Mouse (Mus musculus) hematopoietic stem cell, adult 5-6 weeks (primary cell): ENCODE results near the gene Gm17545. TPM values are rescaled to one million over a fixed set of nuclear protein-coding genes. Genes with fewer than 3 reads are reported as not detected.
A peak's percentile ranks its signal among the peaks of the same experiment; 100 is the strongest.

ENCODE experiments used
- ATAC-seq, 2 experiments: fragments of 125-278 bp in 1 of 2; replicated peaks in 1 of 2; 2 replicates each; pipeline ENCODE4 v1.8.0; 2016 to 2017; ENCODE audit warnings: inconsistent platforms in 2 of 2, mild to moderate bottlenecking in 2 of 2, moderate number of reproducible peaks in 2 of 2, low read depth in 1 of 2, moderate TSS enrichment in 1 of 2; ENCODE audit not compliant: low FRiP score in 2 of 2, poor library complexity in 2 of 2, severe bottlenecking in 2 of 2, insufficient read depth in 1 of 2, low TSS enrichment in 1 of 2
- total RNA-seq: library from RNA; stranded (forward); fragments of 172-1452, 232-1000 nt; gene quantifications from 2 replicates; pipeline ENCODE4 v1.2.3, GENCODE M21; 2017

Gm17545 gene
- total RNA-seq, 1 experiment from 2014 or later: not detected

GRCm38 (mm10) chr9:22430315-22430840 lies 23.7 kb upstream of the Gm17545 start:
- ATAC-seq: peak in 1 of 2 experiments; percentile 49; a peak in 2 of 4 replicates

GRCm38 (mm10) chr9:22433221-22433620 lies 20.9 kb upstream of the Gm17545 start:
- no peak for ATAC-seq

GRCm38 (mm10) chr9:22434101-22434500 lies 20.0 kb upstream of the Gm17545 start:
- ATAC-seq: no peak

GRCm38 (mm10) chr9:22438826-22439225 lies 15.3 kb upstream of the Gm17545 start:
- ATAC-seq: no peak

GRCm38 (mm10) chr9:22443157-22443556 lies 10.9 kb upstream of the Gm17545 start:
- peak in 1 of 2 experiments; percentile 35; a peak in 2 of 4 replicates for ATAC-seq

- no peak for ATAC-seq
These were observed 9.0 kb upstream of the Gm17545 start for GRCm38 (mm10) chr9:22445123-22445522.

GRCm38 (mm10) chr9:22447213-22447612 lies 6.9 kb upstream of the Gm17545 start:
- no peak for ATAC-seq

- no peak for ATAC-seq
These were observed 5.7 kb upstream of the Gm17545 start for GRCm38 (mm10) chr9:22448420-22448819.

GRCm38 (mm10) chr9:22449209-22449608 lies 4.9 kb upstream of the Gm17545 start:
- no peak for ATAC-seq

- no peak for ATAC-seq
These were observed 1.4 kb upstream of the Gm17545 start for GRCm38 (mm10) chr9:22452697-22453096.

GRCm38 (mm10) chr9:22453501-22453924 lies 577 bp upstream of the Gm17545 start:
- ATAC-seq: peak; percentile 20 to 63; a peak in 3 of 4 replicates

- no peak for ATAC-seq
These were observed 951 bp downstream of the Gm17545 start for GRCm38 (mm10) chr9:22455041-22455440.

- no peak for ATAC-seq
These were observed 3.2 kb downstream of the Gm17545 start for GRCm38 (mm10) chr9:22457142-22457835.

GRCm38 (mm10) chr9:22461946-22462345 lies 7.9 kb downstream of the Gm17545 start:
- no peak for ATAC-seq

GRCm38 (mm10) chr9:22466212-22466611 lies 12.1 kb downstream of the Gm17545 start:
- no peak for ATAC-seq

- peak; percentile 63 to 67 for ATAC-seq
These were observed 13.5 kb downstream of the Gm17545 start for GRCm38 (mm10) chr9:22467371-22468169.

GRCm38 (mm10) chr9:22468170-22468898 lies 14.2 kb downstream of the Gm17545 start:
- ATAC-seq: peak; percentile 64 to 86

GRCm38 (mm10) chr9:22468899-22469259 lies 14.8 kb downstream of the Gm17545 start:
- ATAC-seq: no peak
